Mouse (Mus musculus) frontal cortex, postnatal 25 days (tissue): ENCODE data around the gene Ptgs1.
"Not testable (repeated sequence)": the region's sequence is repeated elsewhere in the genome, so short reads cannot be mapped to it uniquely, and the experiment has no call there.

Experiments used
- DNase-seq, 2 experiments: peaks; one replicate each; pipeline ENCODE4 v3.0.0; 2022; ENCODE audit warnings: low spot score in 2 of 2

The Ptgs1 gene

GRCm38 (mm10) chr2:36230366-36230765, at the start of gene Ptgs1:
Gene Ptgs1, plus strand, starts transcription at chr2:36230426.
- peak in 1 of 2 experiments; percentile 22 for DNase-seq

GRCm38 (mm10) chr2:36181587-36182368, 48.4 kb upstream of the Ptgs1 start:
- not testable (repeated sequence) for DNase-seq

- DNase-seq = no peak
These were observed 46.9 kb upstream of the Ptgs1 start for GRCm38 (mm10) chr2:36183278-36183677.

GRCm38 (mm10) chr2:36184192-36184591, 46.0 kb upstream of the Ptgs1 start:
- no peak for DNase-seq

- DNase-seq = no peak
These were observed 45.4 kb upstream of the Ptgs1 start for GRCm38 (mm10) chr2:36184876-36185275.

GRCm38 (mm10) chr2:36189200-36189599, 41.0 kb upstream of the Ptgs1 start:
- DNase-seq = not testable (repeated sequence)

- DNase-seq = no peak
These were observed 38.9 kb upstream of the Ptgs1 start for GRCm38 (mm10) chr2:36191098-36191941.

- DNase-seq = no peak
These were observed 33.2 kb upstream of the Ptgs1 start for GRCm38 (mm10) chr2:36197021-36197420.

- peak; percentile 33 to 53 for DNase-seq
These were observed 32.0 kb upstream of the Ptgs1 start for GRCm38 (mm10) chr2:36197919-36198881.

GRCm38 (mm10) chr2:36198882-36199262, 31.4 kb upstream of the Ptgs1 start:
- DNase-seq = no peak

GRCm38 (mm10) chr2:36200813-36201212, 29.4 kb upstream of the Ptgs1 start:
- DNase-seq = no peak

- no peak for DNase-seq
These were observed 28.2 kb upstream of the Ptgs1 start for GRCm38 (mm10) chr2:36201756-36202610.

- no peak for DNase-seq
These were observed 27.7 kb upstream of the Ptgs1 start for GRCm38 (mm10) chr2:36202611-36202880.

- peak in 1 of 2 experiments; percentile 36 for DNase-seq
These were observed 27.0 kb upstream of the Ptgs1 start for GRCm38 (mm10) chr2:36203011-36203825.

- DNase-seq = no peak
These were observed 25.6 kb upstream of the Ptgs1 start for GRCm38 (mm10) chr2:36204595-36204994.

- DNase-seq = no peak
These were observed 23.2 kb upstream of the Ptgs1 start for GRCm38 (mm10) chr2:36207071-36207470.

GRCm38 (mm10) chr2:36210796-36211195, 19.4 kb upstream of the Ptgs1 start:
- no peak for DNase-seq

GRCm38 (mm10) chr2:36211785-36212184, 18.4 kb upstream of the Ptgs1 start:
- no peak for DNase-seq

GRCm38 (mm10) chr2:36213108-36213507, 17.1 kb upstream of the Ptgs1 start:
- DNase-seq = no peak

- peak; percentile 78 to 84 for DNase-seq
These were observed 16.2 kb upstream of the Ptgs1 start for GRCm38 (mm10) chr2:36214023-36214422.
